9 mouse cellular contexts compared by ENCODE assay signal in the genomic region with DNA sequence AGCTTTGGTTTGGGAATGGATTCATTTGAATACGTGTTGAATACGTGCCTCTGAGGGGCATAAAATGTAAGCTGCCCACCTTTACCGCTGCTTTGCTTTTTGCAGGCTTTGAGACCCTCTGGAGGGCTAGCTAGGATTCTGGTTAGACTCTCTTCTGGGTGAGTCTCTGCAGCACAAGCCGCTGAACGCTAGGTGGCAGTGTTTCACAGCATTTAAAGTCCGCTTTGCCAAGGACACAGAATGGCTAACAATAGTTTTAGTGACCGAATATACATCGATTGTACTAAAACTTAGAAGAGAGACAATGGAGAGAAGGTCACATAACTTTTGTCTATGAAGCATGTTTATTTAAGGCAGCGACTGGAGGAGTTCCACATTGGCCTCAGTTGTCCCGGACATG. TPM values are rescaled to one million over a fixed set of nuclear protein-coding genes. Genes with fewer than 3 reads are reported as not detected.
A peak's percentile ranks its signal among the peaks of the same experiment; 100 is the strongest.
DNase-seq lines count a peak whose midpoint lies in the region; ATAC-seq and TF ChIP-seq lines count a peak whose summit lies in the region.
"Had no signal": no experiment of that assay in that cellular context is flagged by ENCODE, and none has a peak within 500 bp of the region (broad histone marks: within the 10 kb centered on the region; RNA-seq: fewer than 3 reads in every experiment).

No protein-coding gene starts in this region.

- H3K9ac ChIP-seq in heart, embryonic 11.5 days (ENCODE audit: low read depth, low read length): no peak overlapping the region
- H3K9ac ChIP-seq: embryonic facial prominence, embryonic 15.5 days had no signal

- H3K27me3 ChIP-seq in heart, embryonic 11.5 days (ENCODE audit: control insufficient read depth, insufficient read depth, low read length): no peaks in the 10 kb centered on the region
- no peaks in the 10 kb centered on the region for H3K27me3 ChIP-seq in testis, adult 2 months (ENCODE audit: control insufficient read depth, insufficient read depth, low read length)
- H3K27me3 ChIP-seq: embryonic facial prominence, embryonic 15.5 days had no signal

- TF ChIP-seq POLR2A in testis, adult 2 months (IDR thresholded peaks at IDR 0.05; ENCODE audit: control insufficient read depth, low read depth, low read length): no peak

- H3K4me1 ChIP-seq in heart, embryonic 11.5 days (ENCODE audit: control insufficient read depth, insufficient read depth, low read length): no peaks in the 10 kb centered on the region
- H3K4me1 ChIP-seq in testis, adult 2 months (ENCODE audit: control insufficient read depth, insufficient read depth, low read length): peaks cover 6% of the 10 kb centered on the region
- H3K4me1 ChIP-seq: embryonic facial prominence, embryonic 15.5 days had no signal

- no peak overlapping the region for H3K27ac ChIP-seq in heart, embryonic 11.5 days (ENCODE audit: low read depth, low read length)
- no peak overlapping the region for H3K27ac ChIP-seq in testis, adult 2 months (ENCODE audit: control insufficient read depth, insufficient read depth, low read depth, low read length)
- H3K27ac ChIP-seq: embryonic facial prominence, embryonic 15.5 days had no signal

- no peak for ATAC-seq in heart, embryonic 11.5 days (replicated peaks; ENCODE audit: insufficient number of reproducible peaks, low FRiP score, low TSS enrichment)

- H3K4me2 ChIP-seq in heart, embryonic 11.5 days: no peak overlapping the region
- H3K4me2 ChIP-seq: embryonic facial prominence, embryonic 15.5 days had no signal

- intact Hi-C loops in left cerebral cortex, postnatal 36 days (cut with DNase I): loop anchor here (5.0 to 10.0 kb wide), 2 partner anchors 1067 to 1334 kb away; no protein-coding TSS in a partner anchor

- peak; percentile 29 to 84 for DNase-seq in heart, adult 18-20 months
- DNase-seq in WW6 (ENCODE audit: low read depth, low spot score): peak; percentile 40
- peak; percentile 89 for DNase-seq in embryo, embryonic 10.5 days (ENCODE audit: low spot score)
- DNase-seq in heart, postnatal 4 days: peak; percentile 80
- DNase-seq in left cerebral cortex, postnatal 36 days (ENCODE audit: low spot score in 2 of 2): peak; percentile 64 to 65
- peak; percentile 68 for DNase-seq in naive thymus-derived CD4-positive, alpha-beta T cell, adult 2 months (ENCODE audit: low read depth)

- TF ChIP-seq CTCF in testis, adult 2 months (IDR thresholded peaks at IDR 0.05; ENCODE audit: control insufficient read depth, insufficient read depth, insufficient replicate concordance, low read depth, low read length): peak; percentile 80; the same call in 1 of the 2 replicates

- H3K36me3 ChIP-seq in heart, embryonic 11.5 days (ENCODE audit: control insufficient read depth, insufficient read depth, low read length): no peaks in the 10 kb centered on the region
- no peaks in the 10 kb centered on the region for H3K36me3 ChIP-seq in testis, adult 2 months (ENCODE audit: control insufficient read depth, insufficient read depth, low read length)
- H3K36me3 ChIP-seq: embryonic facial prominence, embryonic 15.5 days had no signal

- WGBS in heart, embryonic 11.5 days (ENCODE audit: insufficient replicate concordance): 21% methylated on average over 10 of the region's 10 CpGs

- no peaks in the 10 kb centered on the region for H3K9me3 ChIP-seq in heart, embryonic 11.5 days (replicated peaks; ENCODE audit: control insufficient read depth, low read length)
- H3K9me3 ChIP-seq: embryonic facial prominence, embryonic 15.5 days had no signal

- H3K4me3 ChIP-seq in heart, embryonic 11.5 days (ENCODE audit: low read depth, low read length): no peak overlapping the region
- H3K4me3 ChIP-seq in testis, adult 2 months (ENCODE audit: control insufficient read depth, low read depth, low read length): no peak overlapping the region
- H3K4me3 ChIP-seq: embryonic facial prominence, embryonic 15.5 days had no signal

RNA-seq across cellular contexts. Expression of a gene that starts 4.1 kb away (rescaled TPM):
- total RNA-seq in heart, adult 18-20 months (2021): not detected
- not detected in 2 replicates for polyA plus RNA-seq in heart, embryonic 11.5 days (2014; fragmentation: Nextera tagmentation; extraction: Ambion mirVana)
- total RNA-seq in heart, postnatal 4 days (2021): not detected
- not detected for total RNA-seq in left cerebral cortex, postnatal 36 days (2021)
- polyA plus RNA-seq in testis, adult 2 months (2012; rRNA removed): not detected in 2 replicates
- polyA plus RNA-seq: embryonic facial prominence, embryonic 15.5 days had no signal
